Mouse (Mus musculus) testis, postnatal 14 days (tissue): ENCODE measurements at regions not wholly inside any gene's neighbourhood (a gene's known extent, or its start where the extent isn't known, plus 50 kb on each side); places are given as distances from the start of the nearest gene placed in this dataset.
"Not testable (repeated sequence)": the region's sequence is repeated elsewhere in the genome, so short reads cannot be mapped to it uniquely, and the experiment has no call there.

ENCODE experiments used
- DNase-seq: peaks from one replicate; pipeline ENCODE4 v3.0.0; 2021; ENCODE audit warnings: low spot score

- no peak for DNase-seq
Measured at GRCm38 (mm10) chr19:27028834-27029233, 143.2 kb downstream of the Gm815 start.

DNA sequence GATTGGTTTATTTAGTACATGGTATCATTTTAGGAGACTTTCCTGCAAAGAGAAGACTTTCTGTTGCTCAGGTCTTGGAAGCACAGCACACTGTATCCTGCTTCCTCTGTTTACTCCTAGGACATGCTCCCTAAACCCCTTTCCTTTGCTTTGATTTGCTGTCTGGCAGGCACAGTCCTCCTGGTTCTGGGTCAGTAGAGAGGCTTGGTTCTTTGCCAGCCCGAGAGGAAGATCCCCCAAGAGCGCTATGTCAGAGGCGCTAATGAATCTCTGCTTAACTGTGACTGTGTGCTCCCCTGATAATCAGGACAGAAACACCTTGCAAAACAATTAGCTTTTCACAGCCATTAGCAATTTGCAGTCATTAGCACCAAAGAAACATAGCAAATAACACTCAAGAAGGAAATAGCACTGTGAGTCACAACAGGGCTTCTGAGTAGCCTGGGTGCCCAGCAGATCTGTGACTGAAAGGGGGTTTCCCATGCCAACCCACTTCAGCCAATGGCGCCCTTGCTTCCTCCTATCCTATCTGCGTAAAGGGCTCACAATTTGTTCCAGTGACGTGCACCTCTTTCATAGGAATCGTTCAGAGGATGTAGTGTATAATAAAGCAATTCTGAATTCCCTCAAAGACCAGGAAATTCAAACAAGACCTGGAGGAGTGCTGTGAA lies 145.5 kb downstream of the Gm815 start:
- DNase-seq: no peak

- DNase-seq: no peak
Measured at GRCm38 (mm10) chr19:27032621-27033020, 146.9 kb downstream of the Gm815 start.

GRCm38 (mm10) chr19:27038298-27038697 lies 152.6 kb downstream of the Gm815 start:
- DNase-seq: no peak

DNA sequence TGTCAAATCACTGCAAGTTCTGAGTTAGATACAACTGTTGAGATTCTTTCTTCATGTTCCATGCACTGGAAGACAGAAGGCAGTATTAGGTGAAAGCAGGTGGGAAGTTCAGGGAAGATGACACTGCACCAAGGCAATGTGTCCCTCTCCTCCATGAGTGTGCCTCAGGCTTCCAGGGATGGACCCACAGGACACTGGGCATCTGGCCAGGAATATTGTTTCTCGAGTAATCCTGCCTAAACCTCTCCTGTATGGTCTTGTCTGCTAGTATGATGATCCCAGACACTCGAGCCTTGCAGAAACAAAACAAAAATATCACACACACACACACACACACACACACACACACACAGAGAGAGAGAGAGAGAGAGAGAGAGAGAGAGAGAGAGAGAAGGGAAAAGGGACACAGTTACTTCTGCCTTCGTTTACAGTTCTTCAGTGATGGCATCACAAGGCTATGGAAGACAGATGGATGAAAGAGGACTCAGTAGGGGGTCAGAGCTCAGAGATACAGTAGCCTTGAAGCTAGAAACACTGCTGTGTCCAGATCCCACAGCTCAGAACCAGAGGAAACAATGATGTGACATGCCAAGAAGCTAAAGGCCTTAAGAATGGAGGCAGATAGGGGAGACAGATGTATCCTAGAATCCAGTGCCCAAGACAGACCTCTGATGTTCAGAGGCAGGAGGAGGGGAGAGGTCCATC lies 154.8 kb downstream of the Gm815 start:
- DNase-seq: no peak

DNA sequence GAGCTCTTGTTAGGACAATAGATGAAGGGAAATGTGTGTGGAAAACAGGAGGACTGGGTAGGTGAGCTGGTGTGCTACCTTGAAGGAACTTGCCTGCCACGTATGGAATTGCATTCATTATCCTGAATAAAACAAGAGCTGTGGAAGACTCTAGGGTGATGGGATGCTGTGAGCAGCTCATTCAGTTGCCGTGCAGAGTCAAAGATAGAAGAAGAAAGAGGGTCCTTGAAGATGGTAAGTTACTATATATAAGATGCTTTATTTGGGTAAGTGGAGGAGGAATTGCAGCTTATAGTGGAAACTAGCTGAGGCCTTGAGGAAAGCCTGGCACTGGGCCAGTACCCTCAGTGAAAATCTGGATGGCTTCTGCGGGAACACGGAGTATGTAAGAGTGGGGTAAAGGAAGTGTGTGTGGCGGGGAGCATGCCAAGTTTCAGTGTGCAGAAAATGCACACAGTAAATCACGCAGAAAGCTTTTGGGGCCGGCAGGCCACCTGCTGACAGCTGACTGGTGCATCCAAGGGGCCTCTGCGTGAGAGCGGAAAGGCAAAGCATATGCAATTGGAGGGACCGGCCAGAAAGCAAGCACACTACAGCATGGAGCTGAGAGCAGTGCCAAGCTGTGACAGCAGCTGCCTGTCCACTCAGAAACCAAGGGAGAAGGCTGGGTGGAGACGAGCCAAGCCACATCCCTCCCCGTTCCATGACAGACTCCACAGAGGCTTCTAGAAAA lies 149.7 kb upstream of the Vldlr start:
- no peak for DNase-seq

GRCm38 (mm10) chr19:27073281-27073680 lies 143.0 kb upstream of the Vldlr start:
- no peak for DNase-seq

DNA sequence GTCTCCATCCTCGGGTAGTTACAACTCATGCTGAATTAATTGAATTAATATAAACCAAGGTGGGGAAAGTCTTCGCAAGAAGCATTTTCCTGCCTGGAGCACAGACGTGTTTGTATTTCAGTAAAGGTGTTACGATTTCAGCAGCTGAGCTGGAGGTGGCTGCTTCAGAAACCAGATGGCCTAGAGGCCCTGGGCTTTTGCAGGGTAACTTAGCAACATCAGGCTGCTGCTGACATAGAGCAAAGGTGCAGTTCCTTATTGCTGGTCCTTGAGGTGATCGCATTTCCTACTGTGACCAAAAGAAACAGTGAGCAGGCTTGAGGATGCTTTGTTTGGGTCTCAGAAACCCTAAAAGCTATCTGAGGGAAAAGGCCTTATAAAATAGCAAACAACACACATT lies 141.3 kb upstream of the Vldlr start:
- DNase-seq: no peak

DNA sequence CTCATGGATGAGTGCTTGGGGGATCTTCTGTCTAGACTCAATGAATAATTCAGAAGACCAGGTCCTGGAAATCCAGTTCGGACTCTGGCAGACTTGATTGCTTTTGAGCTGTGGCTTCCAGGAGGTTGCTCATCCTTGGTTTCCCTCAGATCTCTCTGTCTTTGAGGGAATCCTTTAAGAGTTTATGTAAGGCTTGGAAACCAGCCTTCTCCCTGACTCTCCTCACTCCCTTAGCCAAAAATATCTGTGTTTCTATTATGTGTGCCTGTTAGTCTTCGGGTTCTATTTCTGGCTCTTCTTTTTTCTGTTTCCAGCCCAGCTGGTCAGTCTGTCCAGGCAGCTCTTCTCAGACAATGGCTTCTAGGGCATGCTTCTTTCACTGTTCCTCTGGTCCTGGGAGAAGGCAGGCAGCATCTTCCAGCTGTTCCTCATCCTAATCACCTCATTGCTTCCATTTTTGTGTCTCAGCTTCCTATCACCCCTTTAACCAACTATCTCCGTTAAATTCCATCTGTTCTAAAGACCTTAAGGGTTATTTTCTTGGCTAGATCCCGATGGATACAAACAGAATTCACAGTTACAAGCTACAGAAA lies 139.3 kb upstream of the Vldlr start:
- no peak for DNase-seq

GRCm38 (mm10) chr19:27087344-27087743 lies 128.9 kb upstream of the Vldlr start:
- no peak for DNase-seq

DNA sequence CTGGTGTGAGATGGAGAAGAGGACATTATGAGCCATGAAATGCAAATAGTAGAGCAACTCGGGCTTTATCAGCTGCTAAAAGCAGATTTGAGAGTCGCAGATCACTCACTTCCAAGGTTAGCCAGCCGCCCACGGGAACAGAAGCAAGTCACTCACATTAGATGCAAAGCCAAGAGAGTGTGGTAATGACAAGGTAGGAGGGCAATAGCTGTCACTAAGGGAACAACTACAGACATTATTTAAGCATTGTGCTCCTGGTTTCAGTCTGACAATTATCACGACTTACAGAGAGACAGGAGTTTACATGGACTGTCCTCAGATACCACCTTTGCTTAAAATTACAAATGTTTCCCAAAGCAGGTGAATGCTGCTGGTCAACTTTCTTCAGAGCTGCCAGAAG lies 128.5 kb upstream of the Vldlr start:
- no peak for DNase-seq

- DNase-seq: no peak
Measured at GRCm38 (mm10) chr19:27089099-27089498, 127.2 kb upstream of the Vldlr start.

DNA sequence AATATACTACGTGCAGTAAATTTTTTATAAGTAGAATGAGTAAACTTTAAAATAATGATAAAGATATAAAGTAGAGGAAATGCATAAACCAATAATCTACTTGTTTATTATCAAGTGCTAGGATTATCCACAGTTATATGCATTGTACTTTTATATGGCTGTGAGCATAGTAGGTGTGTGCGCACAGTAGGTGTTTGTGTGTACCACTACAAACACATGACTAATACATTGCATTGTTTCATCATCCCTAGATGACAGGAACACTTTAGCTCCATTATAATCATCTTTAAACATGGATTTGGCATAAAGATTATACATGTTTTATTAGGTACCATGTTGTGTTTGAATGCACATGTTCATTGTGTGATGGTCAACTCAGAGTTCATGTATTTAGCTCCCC lies 124.7 kb upstream of the Vldlr start:
- DNase-seq: no peak

- DNase-seq: no peak
Measured at GRCm38 (mm10) chr19:27094777-27095478, 121.4 kb upstream of the Vldlr start.

DNA sequence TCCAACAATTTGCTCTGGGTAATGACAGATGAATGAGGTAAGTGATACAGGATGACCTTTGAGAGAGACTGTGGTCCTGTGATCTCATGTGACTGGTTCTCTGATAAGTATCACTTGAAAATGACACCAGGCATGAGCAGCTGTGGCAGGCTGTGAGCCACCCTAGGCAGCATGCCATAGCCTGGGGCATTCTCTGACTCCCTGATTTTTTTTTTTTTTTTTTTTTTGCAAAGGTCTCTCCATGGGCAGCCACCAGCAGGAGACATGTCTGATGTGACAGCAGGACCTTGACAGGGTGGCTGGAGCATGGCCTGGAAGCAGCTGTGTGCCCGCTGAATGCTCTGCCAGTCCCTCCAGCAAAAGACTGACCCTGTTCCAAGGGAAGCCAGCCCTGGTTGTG lies 116.4 kb upstream of the Vldlr start:
- no peak for DNase-seq

- no peak for DNase-seq
Measured at GRCm38 (mm10) chr19:27110437-27110836, 105.8 kb upstream of the Vldlr start.

- DNase-seq: no peak
Measured at GRCm38 (mm10) chr19:27120876-27121275, 95.4 kb upstream of the Vldlr start.

DNA sequence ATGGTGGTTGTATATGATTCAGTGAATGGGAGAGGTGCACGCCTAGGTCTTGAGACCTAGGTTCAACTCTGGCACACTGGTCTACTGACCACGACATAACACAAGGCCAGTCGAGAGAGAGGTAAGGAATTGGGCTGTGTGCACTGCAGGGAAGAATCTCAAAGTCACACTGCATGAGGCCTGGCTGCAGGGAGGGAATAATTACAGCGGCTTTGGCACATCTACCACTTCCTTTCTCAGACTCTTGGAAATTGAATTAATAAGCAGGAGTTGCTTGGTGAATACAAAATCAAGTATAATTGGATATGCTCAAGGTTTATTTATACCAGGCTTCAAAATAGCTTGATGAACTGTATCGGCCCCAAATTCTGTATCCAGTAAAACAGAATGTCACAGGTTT lies 93.9 kb upstream of the Vldlr start:
- no peak for DNase-seq

DNA sequence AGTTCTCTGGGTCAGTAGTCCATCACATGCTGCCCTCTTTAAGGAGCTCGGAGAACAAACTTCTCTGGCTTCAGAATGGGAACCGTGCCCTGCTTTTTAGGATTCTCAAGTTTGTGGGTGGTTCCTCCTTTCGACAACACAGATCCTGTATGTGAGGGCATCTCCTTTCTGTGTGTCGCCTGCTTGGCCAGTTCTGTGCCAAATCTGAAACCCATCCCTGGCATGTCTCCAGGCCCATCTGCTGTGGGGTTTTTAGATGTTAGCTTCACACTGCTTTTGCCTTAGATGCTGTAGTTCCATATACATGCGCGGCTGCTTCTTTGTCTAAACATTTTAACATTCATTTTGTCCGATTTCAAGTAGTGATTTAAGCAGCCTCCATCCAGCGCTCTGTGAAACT lies 93.0 kb upstream of the Vldlr start:
- no peak for DNase-seq

DNA sequence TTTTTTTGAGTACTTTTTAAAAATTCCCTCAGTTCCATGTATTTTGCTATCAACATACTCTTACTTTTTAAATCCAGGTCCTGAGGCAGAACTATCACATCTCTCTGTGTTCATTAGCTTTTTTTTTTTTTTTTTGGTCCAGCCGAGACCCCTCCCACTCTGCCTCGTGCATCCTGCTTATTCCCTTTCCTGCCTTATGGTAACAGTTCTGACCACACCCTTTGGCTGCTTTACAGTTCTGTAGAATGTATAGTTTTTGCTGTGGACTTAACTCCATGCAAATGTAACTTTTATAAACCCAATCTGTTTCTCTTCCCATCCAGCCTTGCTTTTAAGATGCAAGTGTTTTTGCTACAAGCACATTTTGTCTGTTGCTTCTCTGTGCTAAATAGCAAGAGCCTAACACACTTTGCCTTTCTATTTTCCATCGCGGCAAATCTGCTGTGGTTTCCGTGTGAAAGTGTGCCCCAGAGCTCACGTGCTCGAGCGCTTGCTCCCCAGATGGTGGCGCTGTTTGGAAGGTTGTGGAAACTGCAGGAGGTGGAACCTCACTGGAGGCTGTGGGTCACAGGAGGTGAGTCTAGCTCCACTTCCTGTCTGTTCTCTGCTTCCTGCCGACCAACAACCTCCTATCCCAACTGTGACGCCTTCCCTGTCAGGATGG lies 92.3 kb upstream of the Vldlr start:
- DNase-seq: peak; percentile 56

GRCm38 (mm10) chr19:27128501-27128900 lies 87.8 kb upstream of the Vldlr start:
- not testable (repeated sequence) for DNase-seq

- no peak for DNase-seq
Measured at GRCm38 (mm10) chr19:27134360-27134759, 81.9 kb upstream of the Vldlr start.
